Mouse (Mus musculus) retina, postnatal 1 day (tissue): ENCODE results near the gene Denr.

Experiments
- DNase-seq: peaks from one replicate; pipeline ENCODE4 v3.0.0-alpha.2; 2012

The Denr gene

DNA sequence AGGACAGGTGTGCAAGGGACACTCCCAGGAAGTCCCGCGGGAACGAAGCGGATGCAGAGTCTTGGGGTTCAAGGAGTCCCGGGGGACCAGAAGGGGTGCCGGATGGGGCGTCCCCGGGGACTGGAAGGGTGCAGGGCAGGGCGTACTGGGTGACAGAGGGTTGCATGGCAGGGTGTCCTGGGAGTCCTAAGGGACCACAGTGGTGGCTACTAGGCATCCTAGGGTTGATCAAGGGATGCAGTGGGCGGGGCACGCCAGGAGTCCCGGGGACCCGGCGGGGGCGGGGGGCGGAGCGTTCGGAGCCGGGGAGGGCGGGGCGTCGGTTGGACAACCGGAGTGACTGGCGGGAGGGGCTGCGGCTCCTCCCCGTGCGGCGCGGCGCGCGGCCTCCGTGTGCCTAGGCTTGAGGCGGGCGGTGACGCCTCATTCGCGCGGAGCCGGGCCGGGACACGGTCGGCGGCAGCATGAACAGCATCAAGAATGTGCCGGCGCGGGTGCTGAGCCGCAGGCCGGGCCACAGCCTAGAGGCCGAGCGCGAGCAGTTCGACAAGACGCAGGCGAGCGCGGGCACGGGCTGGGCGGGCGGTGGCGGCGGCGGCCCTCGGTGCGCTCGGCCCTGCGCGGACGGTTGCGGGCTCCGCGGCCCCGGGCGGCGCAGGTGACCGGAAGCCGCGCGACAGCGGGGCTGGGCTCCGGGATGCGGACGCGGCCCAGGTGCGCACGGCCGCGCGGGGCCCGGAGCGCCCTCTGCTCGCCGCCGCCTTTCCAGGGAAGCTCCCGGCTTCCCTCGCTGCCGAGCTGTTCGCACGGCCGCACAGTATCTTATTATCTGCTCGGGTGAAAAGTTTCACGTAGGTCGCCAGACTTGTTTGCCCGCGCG is 66.6 kb downstream of the Denr start, which contains the start of gene Hip1r:
TSS of gene Hip1r (plus strand) at position 330 of the 880 bp plus-strand sequence.
- DNase-seq = peak; percentile 78

DNA sequence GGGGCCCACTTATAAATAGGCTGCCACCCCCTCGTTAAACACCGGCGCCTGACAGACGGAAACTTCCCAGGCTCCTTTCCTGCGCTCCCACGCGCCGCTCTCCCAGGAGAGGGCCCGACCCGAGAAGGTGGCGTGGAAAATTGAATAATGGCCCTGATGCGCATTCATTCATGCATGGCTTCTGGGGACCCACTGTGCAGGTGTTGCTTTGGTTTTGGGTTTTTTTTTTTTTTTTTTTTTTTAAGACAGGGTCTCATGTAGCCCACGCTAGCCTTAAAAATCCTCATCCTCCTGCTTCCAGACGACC is 67.2 kb downstream of the Denr start:
- DNase-seq = no peak

DNA sequence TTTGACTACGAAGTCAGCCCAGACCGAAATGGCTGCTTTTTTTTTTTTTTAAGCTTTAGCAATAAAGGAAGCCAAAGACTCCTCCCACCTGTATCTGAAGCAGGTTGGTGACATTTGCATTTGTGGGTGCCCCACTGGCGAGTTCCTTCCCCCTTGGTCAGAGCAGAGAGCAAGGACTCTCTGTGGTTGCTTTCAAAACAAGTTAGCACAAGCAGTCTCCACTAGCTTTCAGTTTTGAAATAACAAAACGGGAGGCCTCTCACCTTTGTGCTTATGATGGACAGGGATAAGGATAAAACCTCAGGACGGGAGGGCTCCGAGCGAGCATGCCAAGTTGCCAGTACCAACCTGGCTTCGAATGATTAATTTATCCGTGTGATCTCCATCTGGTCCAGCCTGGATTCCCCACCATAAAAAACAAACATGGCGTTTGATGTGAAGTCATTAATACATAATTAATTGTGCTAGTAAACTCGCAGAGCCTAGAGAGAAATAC is 67.7 kb downstream of the Denr start:
- no peak for DNase-seq

DNA sequence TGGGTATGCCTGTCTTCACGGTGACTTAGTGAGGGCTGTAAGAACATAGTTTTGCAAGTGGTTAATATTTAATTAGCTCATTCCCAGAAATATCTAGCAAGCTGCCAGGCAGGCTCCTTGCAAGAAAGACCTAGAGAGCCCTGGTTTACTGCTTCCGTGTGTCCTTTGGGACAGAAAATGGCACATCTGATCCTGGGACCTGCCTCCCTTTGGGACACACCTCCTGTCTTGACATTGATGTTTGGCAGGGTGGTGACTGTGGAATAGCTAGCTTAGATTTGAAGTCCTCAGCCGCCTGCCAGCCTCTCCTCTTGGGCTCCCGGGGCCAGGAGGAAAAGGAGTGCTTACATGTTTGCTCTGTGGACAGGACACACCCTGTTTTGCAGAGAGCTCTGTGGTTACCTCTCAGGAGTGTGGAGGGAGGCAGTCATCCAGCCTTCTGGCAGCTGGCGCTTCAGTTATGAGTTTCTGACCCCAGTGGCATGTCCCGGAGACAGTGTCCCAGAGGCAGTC is 68.7 kb downstream of the Denr start:
- no peak for DNase-seq

DNA sequence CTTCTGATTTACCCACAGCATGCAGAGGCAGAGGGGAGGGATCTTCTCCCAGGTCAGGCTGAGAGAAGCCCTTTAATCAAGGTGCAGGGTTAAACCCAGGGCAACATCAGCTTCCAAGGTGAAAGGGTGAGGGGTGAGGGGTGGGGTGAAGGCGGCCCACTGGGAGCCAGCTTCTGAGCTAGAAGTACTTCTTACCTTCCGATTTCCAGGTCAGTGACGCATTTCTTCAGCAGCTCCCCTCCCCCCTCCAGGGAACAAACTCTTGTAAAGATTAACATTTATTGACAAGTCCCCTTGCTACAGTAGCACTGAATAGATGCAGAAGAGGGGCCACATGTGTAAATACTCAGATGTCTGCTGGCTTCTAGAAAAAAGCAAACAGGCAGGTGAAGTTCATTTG is 70.3 kb downstream of the Denr start:
- no peak for DNase-seq

DNA sequence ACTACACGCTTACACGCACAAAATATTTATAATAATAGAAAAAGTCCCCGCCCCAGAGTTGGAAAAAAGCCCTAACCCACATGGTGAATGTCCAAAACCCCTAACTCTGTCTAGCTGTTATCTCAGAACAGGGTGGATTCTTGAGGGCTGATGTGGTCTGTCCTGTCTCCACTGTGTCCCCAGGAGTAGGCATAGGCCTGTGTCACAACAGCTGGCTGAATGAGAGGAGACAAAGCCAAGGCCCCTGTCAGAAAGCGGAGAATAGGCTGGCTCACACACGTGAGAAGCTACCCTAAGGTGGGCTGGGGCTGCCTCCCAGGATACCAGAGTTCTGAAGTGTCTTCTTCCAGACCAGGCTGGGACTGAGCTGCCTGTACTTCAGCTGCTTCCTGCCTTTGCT is 71.2 kb downstream of the Denr start:
- DNase-seq = no peak
